Mouse (Mus musculus): Measurements from ENCODE around the gene Tmem114.

DNA sequence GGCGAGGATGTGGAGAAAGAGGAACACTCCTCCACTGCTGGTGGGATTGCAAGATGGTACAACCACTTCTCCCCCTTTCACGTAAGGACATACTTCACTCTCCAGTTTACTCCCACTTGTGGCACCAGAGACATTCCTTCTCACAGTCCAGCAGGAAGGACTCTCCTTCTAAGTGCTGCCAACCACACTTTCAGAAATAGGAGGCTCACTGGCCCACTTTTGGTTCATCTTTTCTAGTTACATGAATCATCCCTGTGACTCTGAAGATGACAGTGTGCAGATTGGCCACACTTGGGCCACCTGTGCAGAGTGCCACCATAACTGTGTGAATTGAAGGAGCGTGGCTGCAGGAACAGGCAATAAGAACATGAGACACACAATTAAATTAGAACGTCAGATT is 4.6 kb upstream of the Tmem114 start:
- TF ChIP-seq CTCF (IDR thresholded peaks at IDR 0.05; ENCODE audit: extremely low read depth, insufficient read length, insufficient replicate concordance, low read depth, low read length): no peak
- TF ChIP-seq POLR2A (IDR thresholded peaks at IDR 0.05; ENCODE audit: low read depth, low read length): no peak
